Mouse (Mus musculus) heart, embryonic 14.5 days (tissue): ENCODE measurements around the gene Cox6b2. TPM values are rescaled to one million over a fixed set of nuclear protein-coding genes. Genes with fewer than 3 reads are reported as not detected.
"Not testable (repeated sequence)": the region's sequence is repeated elsewhere in the genome, so short reads cannot be mapped to it uniquely, and the experiment has no call there.

Experiments used
- ATAC-seq: fragments of 200-750 bp; cut with Nextera tagmentation; 2 replicates; pipeline ENCODE4 v1.8.0; 2017; ENCODE audit warnings: low read depth, moderate TSS enrichment; ENCODE audit not compliant: insufficient number of reproducible peaks, insufficient read depth, low FRiP score
- H3K27ac ChIP-seq, 2 experiments: fragments of 200-500 bp in 1 of 2; fragments of 300-500 bp in 1 of 2; sonication (generic) in 1 of 2; replicated peaks in 1 of 2; 2 replicates each; pipeline ENCODE4 v1.5.1; 2012 to 2014; ENCODE audit warnings: low read depth in 2 of 2, low read length in 2 of 2, control low read depth in 1 of 2, mild to moderate bottlenecking in 1 of 2, mixed read lengths in 1 of 2; ENCODE audit not compliant: control insufficient read depth in 1 of 2, insufficient read depth in 1 of 2
- H3K27me3 ChIP-seq: fragments of 300-500 bp; sonication (generic); 2 replicates; pipeline ENCODE4 v1.6.1; 2014; ENCODE audit warnings: mild to moderate bottlenecking, low read length, control low read depth; ENCODE audit not compliant: control insufficient read depth, insufficient read depth
- H3K36me3 ChIP-seq: fragments of 300-500 bp; sonication (generic); 2 replicates; pipeline ENCODE4 v1.6.1; 2014; ENCODE audit warnings: mild to moderate bottlenecking, control low read depth, low read length, mixed read lengths; ENCODE audit not compliant: control insufficient read depth, insufficient read depth
- H3K4me1 ChIP-seq, 2 experiments: fragments of 200-500 bp in 1 of 2; fragments of 300-500 bp in 1 of 2; sonication (generic) in 1 of 2; 2 replicates each; pipeline ENCODE4 v1.6.1; 2012 to 2014; ENCODE audit warnings: low read length in 2 of 2, control low read depth in 1 of 2, mixed read lengths in 1 of 2; ENCODE audit not compliant: control insufficient read depth in 2 of 2, insufficient read depth in 2 of 2
- H3K4me2 ChIP-seq: fragments of 300-500 bp; sonication (generic); 2 replicates; pipeline ENCODE4 v1.6.1; 2014; ENCODE audit warnings: mild to moderate bottlenecking, low read length
- H3K4me3 ChIP-seq, 2 experiments: fragments of 200-500 bp in 1 of 2; fragments of 300-500 bp in 1 of 2; sonication (generic) in 1 of 2; 2 replicates each; pipeline ENCODE4 v1.5.1; 2012 to 2014; ENCODE audit warnings: low read length in 2 of 2, mild to moderate bottlenecking in 2 of 2, control low read depth in 1 of 2, low read depth in 1 of 2, moderate library complexity in 1 of 2; ENCODE audit not compliant: control insufficient read depth in 1 of 2, insufficient read depth in 1 of 2
- H3K9ac ChIP-seq: fragments of 300-500 bp; sonication (generic); 2 replicates; pipeline ENCODE4 v1.6.1; 2014; ENCODE audit warnings: mild to moderate bottlenecking, low read length
- H3K9me3 ChIP-seq: fragments of 300-500 bp; sonication (generic); 2 replicates; pipeline ENCODE4 v1.6.1; 2016; ENCODE audit warnings: low read length, control low read depth; ENCODE audit not compliant: control insufficient read depth
- WGBS: fragments of 180-500 bp; shearing (Covaris S2); extraction: QIAGEN DNeasy Blood & Tissue Kit; methylation state at CpG from one replicate; pipeline ENCODE4 v1.1.7; 2014; 5-methylcytosine and 5-hydroxymethylcytosine counted together
- polyA plus RNA-seq: library from polyadenylated mRNA; unstranded; fragments of >200 nt; fragmentation: Nextera tagmentation; extraction: Ambion mirVana; gene quantifications from 2 replicates; pipeline ENCODE4 v1.2.1, GENCODE M21; 2014

The Cox6b2 gene
- 30.4 and 30.6 TPM in 2 replicates for polyA plus RNA-seq

DNA sequence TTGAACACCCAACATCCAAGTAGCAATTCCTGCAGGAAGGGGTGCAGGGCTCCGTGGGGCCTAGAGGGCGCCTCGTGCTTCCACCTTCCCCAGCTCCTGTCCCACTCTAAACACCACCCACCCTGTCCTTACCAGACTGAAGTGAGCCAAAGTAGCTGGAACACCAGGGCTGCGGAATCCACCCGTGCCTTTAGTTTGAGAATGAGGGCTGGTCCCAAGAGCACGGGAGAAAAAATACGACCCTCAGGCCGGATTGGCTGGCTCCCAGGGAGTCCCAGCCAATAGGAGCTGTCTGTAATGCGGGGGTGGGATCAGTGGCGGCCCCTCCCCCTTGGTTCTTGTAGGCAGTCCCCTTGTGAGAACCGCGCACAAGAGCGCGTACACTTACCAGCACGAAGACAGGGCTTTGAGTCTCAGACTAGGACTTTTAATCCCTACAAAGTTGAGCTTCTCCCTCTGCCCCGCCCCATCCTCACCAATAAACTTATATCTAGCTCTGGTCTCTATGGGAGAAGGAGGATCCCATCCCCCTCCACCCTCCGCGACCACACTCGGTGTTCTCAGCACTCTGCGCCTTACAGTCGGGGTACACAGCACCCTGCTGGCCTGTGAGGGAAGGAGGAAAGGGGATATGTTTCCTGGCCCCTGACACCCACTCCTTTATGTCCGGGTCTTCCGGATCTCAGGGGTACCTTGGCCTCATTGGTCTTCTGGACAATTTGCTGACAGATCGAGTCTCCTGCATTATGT, at the start of gene Cox6b2:
Gene Cox6b2, minus strand, starts transcription at position 274 of the 750 bp plus-strand sequence.
- Histone ChIP-seq H3K36me3 (no peaks in the 10 kb centered on the region), H3K27ac (0 out of 4 replicates have a peak within 1 kb of the TSS, but pooled peaks of 1 of the 2 experiments have one; percentile 41), H3K27me3 (no peaks in the 10 kb centered on the region), H3K9ac (peak within 1 kb of the TSS; percentile 56), H3K4me2 (peak within 1 kb of the TSS; percentile 62), H3K9me3 (no peaks in the 10 kb centered on the region), H3K4me3 (peak within 1 kb of the TSS; percentile 40 to 43), H3K4me1 (peaks cover 9 to 14% of the 10 kb centered on the region in 2 experiments)
- WGBS: 3% methylated on average over 24 of the region's 24 CpGs
- peak; percentile 86 for ATAC-seq

DNA sequence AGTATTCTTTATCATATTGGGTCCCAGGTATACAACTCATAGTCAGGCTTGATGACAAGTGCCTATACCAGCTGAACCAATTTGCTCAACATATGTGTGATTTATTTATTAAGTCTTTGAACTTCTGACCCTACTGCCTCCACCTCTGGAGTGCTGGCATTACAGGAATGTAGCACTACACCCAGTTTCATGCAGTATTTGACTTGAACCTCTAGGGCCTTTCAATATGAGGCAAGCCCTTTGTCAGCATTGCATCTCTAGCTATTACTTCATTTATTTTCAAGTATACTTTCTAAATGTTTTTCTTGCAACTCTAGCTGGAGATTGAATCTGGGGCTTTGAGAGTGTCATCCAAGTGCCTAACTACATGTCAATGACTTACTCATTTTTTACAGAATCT, 49.4 kb upstream of the Cox6b2 start:
- Histone ChIP-seq H3K4me2 (no peak overlapping the region), H3K4me1 (no peaks in the 10 kb centered on the region), H3K4me3 (no peak overlapping the region), H3K9me3 (no peaks in the 10 kb centered on the region), H3K27me3 (no peaks in the 10 kb centered on the region), H3K36me3 (peaks cover 41% of the 10 kb centered on the region), H3K27ac (no peak overlapping the region), H3K9ac (no peak overlapping the region)
- ATAC-seq: no peak

DNA sequence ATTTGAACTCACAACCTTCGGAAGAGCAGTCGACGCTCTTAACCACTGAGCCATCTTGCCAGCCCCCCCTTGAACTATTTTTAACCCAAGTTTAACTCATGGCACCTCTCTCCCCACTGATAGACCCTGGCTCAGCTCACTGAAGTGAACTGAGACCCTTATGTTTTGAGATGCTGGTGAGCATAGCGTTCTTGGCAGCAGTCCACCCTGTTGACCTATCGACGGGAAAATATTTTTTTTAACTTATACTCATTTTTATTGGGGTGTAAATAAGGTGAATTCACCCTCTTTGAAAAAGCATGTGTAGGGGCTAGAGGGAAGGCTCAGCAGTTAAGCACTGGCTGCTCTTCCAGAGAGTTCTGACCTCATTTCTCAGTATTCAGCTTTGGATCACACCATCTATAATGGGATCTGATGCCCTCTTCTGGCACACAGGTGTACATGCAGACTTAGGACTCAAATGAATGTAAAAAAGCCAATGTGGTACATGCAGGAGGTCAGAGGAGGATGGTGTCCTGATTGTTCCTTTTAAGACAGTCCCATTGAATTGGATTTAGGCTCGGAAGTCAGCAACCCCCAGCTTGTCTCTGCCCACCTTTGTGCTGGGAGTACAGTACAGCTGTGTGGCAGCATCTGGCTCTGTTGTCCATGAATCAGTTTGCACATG, 43.0 kb upstream of the Cox6b2 start:
- 68% methylated on average over 7 of the region's 7 CpGs for WGBS
- Histone ChIP-seq H3K9ac (no peak overlapping the region), H3K4me1 (peaks cover 2 to 6% of the 10 kb centered on the region in 2 experiments; a peak in 3 of 4 replicates), H3K27me3 (no peaks in the 10 kb centered on the region), H3K9me3 (no peaks in the 10 kb centered on the region), H3K36me3 (peaks cover 43% of the 10 kb centered on the region), H3K27ac (no peak overlapping the region), H3K4me2 (no peak overlapping the region), H3K4me3 (no peak overlapping the region)
- ATAC-seq: no peak

DNA sequence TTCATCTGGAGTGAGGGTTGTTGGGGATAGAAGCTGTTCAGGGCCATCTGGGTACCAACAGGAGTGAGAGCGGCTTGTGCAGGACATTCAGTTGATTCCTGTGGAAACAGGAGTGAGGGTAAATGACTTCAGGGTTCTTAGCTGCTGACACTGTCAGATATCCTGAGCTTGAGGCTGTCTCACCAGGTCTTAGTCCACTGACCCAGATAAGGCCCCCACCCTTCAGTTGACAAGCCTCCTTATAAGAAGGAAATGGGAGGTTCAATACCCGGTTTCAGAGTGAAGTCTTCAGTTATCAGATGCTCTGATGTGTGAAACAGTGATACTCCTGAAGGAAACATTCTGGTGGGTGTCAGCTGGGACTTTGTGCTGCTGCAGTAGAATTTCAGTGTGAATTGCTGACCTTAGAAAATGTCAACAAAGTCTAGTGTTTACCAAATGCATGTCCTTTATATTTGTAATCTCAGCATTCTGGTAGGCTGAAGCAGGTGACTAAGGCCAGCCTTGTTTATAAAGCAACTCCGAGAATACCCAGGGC, 41.8 kb upstream of the Cox6b2 start:
- Histone ChIP-seq H3K9ac (peak overlapping the region; percentile 98; the same call in 1 of the 2 replicates), H3K27ac (no peak overlapping the region), H3K27me3 (no peaks in the 10 kb centered on the region), H3K4me3 (no peak overlapping the region), H3K36me3 (peaks cover 43% of the 10 kb centered on the region), H3K4me1 (peaks cover 2 to 6% of the 10 kb centered on the region in 2 experiments; a peak in 3 of 4 replicates), H3K9me3 (no peaks in the 10 kb centered on the region), H3K4me2 (peak overlapping the region; percentile 90; the same call in 1 of the 2 replicates)
- no peak for ATAC-seq
- WGBS: 83% methylated on average over 3 of the region's 3 CpGs

DNA sequence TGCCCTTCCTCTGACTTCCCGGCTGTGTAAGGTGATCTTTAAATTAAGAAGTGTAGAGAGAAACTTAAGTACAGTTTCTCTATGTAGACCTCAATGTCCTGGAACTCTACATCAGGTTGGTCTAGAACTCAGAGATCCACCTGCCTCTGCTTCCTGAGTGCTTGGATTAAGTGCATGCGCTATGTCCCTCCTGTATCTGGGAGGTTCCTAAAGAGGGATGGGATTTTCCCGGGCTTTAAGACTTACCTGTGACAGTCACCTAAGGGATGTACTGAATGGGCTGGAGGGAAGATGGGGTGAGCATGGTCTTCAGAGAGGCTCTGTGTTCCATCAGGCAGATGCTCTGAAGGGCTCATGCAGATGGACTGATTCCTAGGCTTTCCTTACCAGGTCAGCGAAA, 40.8 kb upstream of the Cox6b2 start:
- 36% methylated on average over 4 of the region's 4 CpGs for WGBS
- no peak for ATAC-seq
- H3K4me2 ChIP-seq: peak overlapping the region; percentile 90
- no peaks in the 10 kb centered on the region for H3K9me3 ChIP-seq
- H3K27me3 ChIP-seq: no peaks in the 10 kb centered on the region
- peak overlapping the region in 1 of 2 experiments; percentile 90; a peak in 1 of 4 replicates for H3K27ac ChIP-seq
- peak overlapping the region; percentile 61 to 89 for H3K4me3 ChIP-seq
- H3K4me1 ChIP-seq: peaks cover 3 to 7% of the 10 kb centered on the region in 2 experiments
- peak overlapping the region; percentile 98 for H3K9ac ChIP-seq
- peaks cover 43% of the 10 kb centered on the region for H3K36me3 ChIP-seq

DNA sequence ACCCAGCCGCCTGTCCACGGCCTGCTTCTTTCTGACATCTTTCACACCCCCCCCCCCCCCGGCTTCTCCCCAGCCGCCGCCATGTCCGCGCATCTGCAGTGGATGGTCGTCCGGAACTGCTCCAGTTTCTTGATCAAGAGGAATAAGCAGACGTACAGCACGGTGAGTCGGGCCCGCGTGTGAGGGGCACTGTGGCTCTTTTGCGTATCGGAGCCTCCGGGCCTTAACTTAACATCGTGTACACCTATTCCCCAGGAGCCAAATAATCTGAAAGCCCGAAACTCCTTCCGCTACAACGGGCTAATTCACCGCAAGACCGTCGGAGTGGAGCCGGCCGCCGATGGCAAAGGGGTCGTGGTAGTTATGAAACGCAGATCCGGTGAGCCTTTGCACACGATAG, 40.4 kb upstream of the Cox6b2 start:
- H3K27me3 ChIP-seq, H3K9me3 ChIP-seq, ATAC-seq: not testable (repeated sequence)
- H3K4me3 ChIP-seq: peak overlapping the region; percentile 61 to 89
- peaks cover 43% of the 10 kb centered on the region for H3K36me3 ChIP-seq
- under 1% methylated on average over 31 of the region's 31 CpGs for whole genome bisulfite sequencing
- H3K9ac ChIP-seq: peak overlapping the region; percentile 98
- peak overlapping the region; percentile 90 for H3K4me2 ChIP-seq
- H3K4me1 ChIP-seq: peaks cover 7 to 11% of the 10 kb centered on the region in 2 experiments
- peak overlapping the region; percentile 66 to 90 for H3K27ac ChIP-seq

DNA sequence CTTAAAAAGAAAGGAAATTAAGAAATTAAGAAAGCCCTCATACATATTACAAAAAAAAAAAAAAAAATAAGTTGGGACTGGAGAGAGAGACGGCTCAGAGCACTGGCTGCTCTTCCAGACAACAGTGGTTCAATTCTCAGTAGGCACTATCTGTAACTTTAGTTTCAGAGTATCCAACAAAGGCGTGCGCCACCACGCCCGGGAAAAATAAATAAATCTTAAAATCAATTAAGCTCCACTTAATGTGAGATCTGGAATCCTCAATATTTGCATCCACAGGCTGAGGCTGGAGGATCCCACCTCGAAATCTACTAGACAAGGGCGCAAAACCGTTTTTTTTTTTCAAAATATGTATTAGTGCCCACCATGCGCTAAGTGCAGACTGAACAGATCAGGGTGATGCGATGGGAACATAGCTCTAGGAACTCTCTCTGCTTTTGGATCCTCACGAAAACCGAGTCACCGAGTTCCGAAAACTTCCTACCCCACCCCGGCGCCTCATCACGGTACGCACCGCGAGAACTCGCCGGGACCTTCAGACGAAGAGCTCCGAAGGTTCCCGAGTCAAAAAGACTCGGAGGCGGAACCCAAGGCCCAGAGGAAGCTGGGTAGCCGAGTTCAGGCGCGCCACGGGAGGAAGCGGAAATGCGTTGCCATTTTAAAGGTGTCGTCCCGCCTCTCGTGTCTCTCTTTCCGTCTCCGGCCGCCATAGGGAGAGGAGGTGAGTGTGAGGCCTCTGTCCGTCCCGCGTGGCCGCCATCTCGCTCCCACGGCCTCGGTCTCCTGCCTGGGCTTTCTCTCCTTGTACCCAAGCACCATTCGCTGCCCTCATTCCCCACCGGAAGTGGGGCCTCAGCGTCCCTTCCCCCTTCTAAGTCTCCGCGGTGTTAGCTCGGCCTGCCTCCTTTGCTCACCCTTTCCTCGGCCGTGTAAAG, 39.7 kb upstream of the Cox6b2 start, which contains the start of gene Rpl28:
Gene Rpl28, plus strand, starts transcription at position 597 of the 935 bp plus-strand sequence.
- peaks cover 8 to 11% of the 10 kb centered on the region in 2 experiments for H3K4me1 ChIP-seq
- peak within 1 kb of the TSS; percentile 61 to 89 for H3K4me3 ChIP-seq
- H3K27ac ChIP-seq: peak within 1 kb of the TSS; percentile 91 to 96
- H3K9me3 ChIP-seq: no peaks in the 10 kb centered on the region
- H3K27me3 ChIP-seq: no peaks in the 10 kb centered on the region
- peak within 1 kb of the TSS; percentile 90 for H3K4me2 ChIP-seq
- ATAC-seq: peak; percentile 88
- H3K36me3 ChIP-seq: peaks cover 40% of the 10 kb centered on the region
- WGBS: 2% methylated on average over 53 of the region's 54 CpGs
- H3K9ac ChIP-seq: peak within 1 kb of the TSS; percentile 98
